Mouse (Mus musculus) olfactory bulb, adult 2 months (tissue): ENCODE results near the gene Armt1. TPM values are rescaled to one million over a fixed set of nuclear protein-coding genes. Genes with fewer than 3 reads are reported as not detected.

Experiments used
- H3K27ac ChIP-seq: fragments of 200-500 bp; 2 replicates; pipeline ENCODE4 v1.5.1; 2012; ENCODE audit warnings: low read depth, low read length; ENCODE audit not compliant: insufficient read depth
- H3K4me1 ChIP-seq: fragments of 200-500 bp; 2 replicates; pipeline ENCODE4 v1.6.1; 2012; ENCODE audit warnings: low read length; ENCODE audit not compliant: control insufficient read depth, insufficient read depth
- H3K4me3 ChIP-seq: fragments of 200-500 bp; 2 replicates; pipeline ENCODE4 v1.5.1; 2012; ENCODE audit warnings: mild to moderate bottlenecking, low read depth, low read length, moderate library complexity; ENCODE audit not compliant: insufficient read depth
- CTCF ChIP-seq: fragments of 200-500 bp; IDR thresholded peaks from 2 replicates; pipeline ENCODE4 v1.5.1; 2012; ENCODE audit warnings: low read depth, mild to moderate bottlenecking, low read length, moderate library complexity; ENCODE audit not compliant: insufficient read depth
- POLR2A ChIP-seq: fragments of 200-500 bp; IDR thresholded peaks from 2 replicates; pipeline ENCODE4 v1.6.1; 2012; ENCODE audit warnings: mild to moderate bottlenecking, low read depth, low read length, moderate library complexity; ENCODE audit not compliant: insufficient read depth
- WGBS: fragments of 180-500 bp; shearing (Covaris S2); methylation state at CpG from one replicate; pipeline ENCODE4 v1.1.7; 2018; 5-methylcytosine and 5-hydroxymethylcytosine counted together
- polyA plus RNA-seq: library from polyadenylated mRNA; stranded (reverse); fragments of >200 nt; gene quantifications from 2 replicates; pipeline ENCODE4 v1.2.4, GENCODE M21; 2012; ENCODE audit warnings: low replicate concordance; ENCODE audit not compliant: missing spikeins, insufficient read depth, insufficient read length

Armt1 gene
- polyA plus RNA-seq, 1 experiment: not detected

GRCm38 (mm10) chr10:4503251-4503650 is 71.0 kb downstream of the Armt1 start:
- WGBS: 77% methylated on average over 8 of the region's 8 CpGs
- no peaks in the 10 kb centered on the region for H3K4me1 ChIP-seq
- no peak overlapping the region for H3K4me3 ChIP-seq
- H3K27ac ChIP-seq: no peak overlapping the region
- TF ChIP-seq POLR2A (no peak), CTCF (no peak)

Other genes starting within 250 kb of the Armt1 start
- not detected in 2 replicates for gene Akap12, start 166.1 kb upstream of the Armt1 start, polyA plus RNA-seq
- not detected in 2 replicates for gene Zbtb2, start 44.4 kb upstream of the Armt1 start, polyA plus RNA-seq
- gene Rmnd1, start 79 bp upstream of the Armt1 start, polyA plus RNA-seq: not detected in 2 replicates
- gene Ccdc170, start 50.0 kb downstream of the Armt1 start, polyA plus RNA-seq: not detected in 2 replicates
- gene Esr1, start 179.1 kb downstream of the Armt1 start, polyA plus RNA-seq: not detected in 2 replicates